Mouse (Mus musculus): ENCODE measurements at regions not wholly inside any gene's neighbourhood (a gene's known extent, or its start where the extent isn't known, plus 50 kb on each side); places are given as distances from the start of the nearest gene placed in this dataset.
"Not testable (repeated sequence)": the region's sequence is repeated elsewhere in the genome, so short reads cannot be mapped to it uniquely, and the experiment has no call there.

- no peak for DNase-seq (ENCODE audit: low read depth in 1 of 2, low spot score in 2 of 2)
Measured at GRCm38 (mm10) chr8:89566461-89566860, 522.5 kb upstream of the Sall1 start.

GRCm38 (mm10) chr8:89565147-89565826 is 521.3 kb upstream of the Sall1 start:
- no peak for DNase-seq (ENCODE audit: low read depth in 1 of 2, low spot score in 2 of 2)

GRCm38 (mm10) chr8:89563544-89563943 is 519.6 kb upstream of the Sall1 start:
- DNase-seq (ENCODE audit: low read depth in 1 of 2, low spot score in 2 of 2): no peak

GRCm38 (mm10) chr8:89562597-89562996 is 518.6 kb upstream of the Sall1 start:
- no peak for DNase-seq (ENCODE audit: low read depth in 1 of 2, low spot score in 2 of 2)

GRCm38 (mm10) chr8:89541231-89541630 is 497.3 kb upstream of the Sall1 start:
- no peak for DNase-seq (ENCODE audit: low read depth in 1 of 2, low spot score in 2 of 2)

- no peak for DNase-seq (ENCODE audit: low read depth in 1 of 2, low spot score in 2 of 2)
Measured at GRCm38 (mm10) chr8:89534605-89535004, 490.6 kb upstream of the Sall1 start.

- DNase-seq (ENCODE audit: low read depth in 1 of 2, low spot score in 2 of 2): no peak
Measured at GRCm38 (mm10) chr8:89525041-89525440, 481.1 kb upstream of the Sall1 start.

- DNase-seq (ENCODE audit: low read depth in 1 of 2, low spot score in 2 of 2): no peak
Measured at GRCm38 (mm10) chr8:89523336-89523735, 479.4 kb upstream of the Sall1 start.

GRCm38 (mm10) chr8:89516602-89517001 is 472.6 kb upstream of the Sall1 start:
- no peak for DNase-seq (ENCODE audit: low read depth in 1 of 2, low spot score in 2 of 2)

- no peak for DNase-seq (ENCODE audit: low read depth in 1 of 2, low spot score in 2 of 2)
Measured at GRCm38 (mm10) chr8:89514270-89514669, 470.3 kb upstream of the Sall1 start.

GRCm38 (mm10) chr8:89507639-89508038 is 463.7 kb upstream of the Sall1 start:
- DNase-seq (ENCODE audit: low read depth in 1 of 2, low spot score in 2 of 2): no peak

- no peak for DNase-seq (ENCODE audit: low read depth in 1 of 2, low spot score in 2 of 2)
Measured at GRCm38 (mm10) chr8:89503545-89504234, 459.7 kb upstream of the Sall1 start.

GRCm38 (mm10) chr8:89503030-89503429 is 459.1 kb upstream of the Sall1 start:
- DNase-seq (ENCODE audit: low read depth in 1 of 2, low spot score in 2 of 2): no peak

- no peak for DNase-seq (ENCODE audit: low read depth in 1 of 2, low spot score in 2 of 2)
Measured at GRCm38 (mm10) chr8:89501756-89502155, 457.8 kb upstream of the Sall1 start.

GRCm38 (mm10) chr8:89499831-89500230 is 455.9 kb upstream of the Sall1 start:
- DNase-seq (ENCODE audit: low read depth in 1 of 2, low spot score in 2 of 2): no peak

- no peak for DNase-seq (ENCODE audit: low read depth in 1 of 2, low spot score in 2 of 2)
Measured at GRCm38 (mm10) chr8:89498088-89498695, 454.2 kb upstream of the Sall1 start.

GRCm38 (mm10) chr8:89492336-89492735 is 448.4 kb upstream of the Sall1 start:
- DNase-seq (ENCODE audit: low read depth in 1 of 2, low spot score in 2 of 2): no peak

- DNase-seq (ENCODE audit: low read depth in 1 of 2, low spot score in 2 of 2): not testable (repeated sequence)
Measured at GRCm38 (mm10) chr8:89482481-89482880, 438.5 kb upstream of the Sall1 start.

- DNase-seq (ENCODE audit: low read depth in 1 of 2, low spot score in 2 of 2): no peak
Measured at GRCm38 (mm10) chr8:89476930-89477329, 433.0 kb upstream of the Sall1 start.

GRCm38 (mm10) chr8:89471116-89471515 is 427.2 kb upstream of the Sall1 start:
- no peak for DNase-seq (ENCODE audit: low read depth in 1 of 2, low spot score in 2 of 2)

GRCm38 (mm10) chr8:89468782-89469220 is 424.8 kb upstream of the Sall1 start:
- DNase-seq (ENCODE audit: low read depth in 1 of 2, low spot score in 2 of 2): no peak

- DNase-seq (ENCODE audit: low read depth in 1 of 2, low spot score in 2 of 2): no peak
Measured at GRCm38 (mm10) chr8:89465211-89465753, 421.3 kb upstream of the Sall1 start.

Data from monocyte, adult 2 months (primary cell).